Mouse (Mus musculus): ENCODE results near the gene Foxl1. TPM values are rescaled to one million over a fixed set of nuclear protein-coding genes. Genes with fewer than 3 reads are reported as not detected.

The Foxl1 gene
- polyA plus RNA-seq, 2 experiments = 0.18 to 0.40 TPM

- no peak overlapping the region for H3K9ac ChIP-seq (ENCODE audit: low read depth, low read length, severe bottlenecking)
- H3K36me3 ChIP-seq (ENCODE audit: control insufficient read depth, insufficient read depth, low read length) = peaks cover 6% of the 10 kb centered on the region; the same call in 1 of the 2 replicates
- no peak for TF ChIP-seq POLR2A (IDR thresholded peaks at IDR 0.05; ENCODE audit: borderline replicate concordance, extremely low read depth, insufficient read depth, insufficient read length)
- H3K9me3 ChIP-seq (ENCODE audit: control insufficient read depth, low read length) = no peaks in the 10 kb centered on the region
- no peak overlapping the region for H3K27ac ChIP-seq (replicated peaks; ENCODE audit: low read depth, low read length)
- 6% methylated on average over 6 of the region's 6 CpGs for WGBS
- peaks cover 22% of the 10 kb centered on the region; the same call in 1 of the 2 replicates for H3K4me1 ChIP-seq (ENCODE audit: control insufficient read depth, insufficient read depth, low read length)
- DNase-seq (ENCODE audit: low spot score) (no peak), ATAC-seq (ENCODE audit: low FRiP score, low read depth) (no peak)
- H3K4me3 ChIP-seq (replicated peaks; ENCODE audit: low read length) = peak overlapping the region; percentile 33; the same call in 1 of the 2 replicates
- peaks cover 97% of the 10 kb centered on the region for H3K27me3 ChIP-seq (ENCODE audit: control insufficient read depth, insufficient read depth, low read length)
- peak overlapping the region; percentile 57 for H3K4me2 ChIP-seq (replicated peaks; ENCODE audit: low read depth, low read length, severe bottlenecking)
Observed at GRCm38 (mm10) chr8:121126191-121126590, 1.5 kb upstream of the Foxl1 start.

DNA sequence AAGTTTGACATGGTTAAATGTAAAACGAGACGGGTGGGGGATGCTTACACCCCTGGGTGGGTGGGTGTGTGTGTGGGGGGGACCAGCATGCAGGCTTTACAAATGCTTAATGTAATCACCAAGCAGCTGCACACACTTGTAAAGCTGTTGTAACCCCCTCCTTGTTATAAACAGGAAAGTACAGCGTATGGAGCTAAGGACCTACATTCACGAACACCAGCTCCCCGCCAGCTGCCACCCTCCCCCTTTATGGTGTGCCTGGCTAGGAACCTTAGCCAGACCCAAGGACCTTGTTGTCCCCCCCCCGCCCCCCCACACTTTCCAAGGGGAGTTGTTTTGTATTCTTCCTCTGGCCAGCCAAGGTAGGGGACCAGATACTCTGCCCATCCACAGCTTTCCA lies 1.0 kb upstream of the Foxl1 start:
- 0 out of 2 replicates have a peak, but pooled peaks cover under 1% of the 10 kb centered on the region for H3K36me3 ChIP-seq (ENCODE audit: control insufficient read depth, insufficient read depth, low read length)
- H3K27ac ChIP-seq (replicated peaks; ENCODE audit: low read depth, low read length) = no peak overlapping the region
- no peaks in the 10 kb centered on the region for H3K9me3 ChIP-seq (ENCODE audit: control insufficient read depth, low read length)
- ATAC-seq (ENCODE audit: low FRiP score, low read depth) (no peak), DNase-seq (ENCODE audit: low spot score) (no peak)
- no peak for TF ChIP-seq POLR2A (IDR thresholded peaks at IDR 0.05; ENCODE audit: borderline replicate concordance, extremely low read depth, insufficient read depth, insufficient read length)
- no peak overlapping the region for H3K4me2 ChIP-seq (replicated peaks; ENCODE audit: low read depth, low read length, severe bottlenecking)
- H3K4me1 ChIP-seq (ENCODE audit: control insufficient read depth, insufficient read depth, low read length) = peaks cover 22% of the 10 kb centered on the region; the same call in 1 of the 2 replicates
- H3K27me3 ChIP-seq (ENCODE audit: control insufficient read depth, insufficient read depth, low read length) = peaks cover 93% of the 10 kb centered on the region
- 25% methylated on average over 4 of the region's 6 CpGs for WGBS
- H3K4me3 ChIP-seq (replicated peaks; ENCODE audit: low read length) = no peak overlapping the region
- no peak overlapping the region for H3K9ac ChIP-seq (ENCODE audit: low read depth, low read length, severe bottlenecking)

- Histone ChIP-seq H3K4me2 (replicated peaks; ENCODE audit: low read depth, low read length, severe bottlenecking) (no peak overlapping the region), H3K9ac (ENCODE audit: low read depth, low read length, severe bottlenecking) (no peak overlapping the region), H3K4me3 (replicated peaks; ENCODE audit: low read length) (no peak overlapping the region), H3K36me3 (ENCODE audit: control insufficient read depth, insufficient read depth, low read length) (no peaks in the 10 kb centered on the region), H3K27me3 (ENCODE audit: control insufficient read depth, insufficient read depth, low read length) (peaks cover 87% of the 10 kb centered on the region), H3K9me3 (ENCODE audit: control insufficient read depth, low read length) (no peaks in the 10 kb centered on the region), H3K27ac (replicated peaks; ENCODE audit: low read depth, low read length) (no peak overlapping the region), H3K4me1 (ENCODE audit: control insufficient read depth, insufficient read depth, low read length) (peaks cover 22% of the 10 kb centered on the region; the same call in 1 of the 2 replicates)
- 14% methylated on average over 11 of the region's 11 CpGs for WGBS
- DNase-seq (ENCODE audit: low spot score) (no peak), ATAC-seq (ENCODE audit: low FRiP score, low read depth) (no peak)
- no peak for TF ChIP-seq POLR2A (IDR thresholded peaks at IDR 0.05; ENCODE audit: borderline replicate concordance, extremely low read depth, insufficient read depth, insufficient read length)
Observed at GRCm38 (mm10) chr8:121127291-121127701, 444 bp upstream of the Foxl1 start.

GRCm38 (mm10) chr8:121128531-121129264 lies 958 bp downstream of the Foxl1 start:
- H3K9ac ChIP-seq (ENCODE audit: low read depth, low read length, severe bottlenecking) = peak overlapping the region; percentile 21; the same call in 1 of the 2 replicates
- H3K36me3 ChIP-seq (ENCODE audit: control insufficient read depth, insufficient read depth, low read length) = no peaks in the 10 kb centered on the region
- TF ChIP-seq POLR2A (IDR thresholded peaks at IDR 0.05; ENCODE audit: borderline replicate concordance, extremely low read depth, insufficient read depth, insufficient read length) = no peak
- H3K4me2 ChIP-seq (replicated peaks; ENCODE audit: low read depth, low read length, severe bottlenecking) = peak overlapping the region; percentile 38
- DNase-seq (ENCODE audit: low spot score) (no peak), ATAC-seq (ENCODE audit: low FRiP score, low read depth) (no peak)
- H3K9me3 ChIP-seq (ENCODE audit: control insufficient read depth, low read length) = no peaks in the 10 kb centered on the region
- H3K4me3 ChIP-seq (replicated peaks; ENCODE audit: low read length) = peak overlapping the region; percentile 22
- H3K27ac ChIP-seq (replicated peaks; ENCODE audit: low read depth, low read length) = no peak overlapping the region
- 5% methylated on average over 39 of the region's 55 CpGs for WGBS
- peaks cover 73% of the 10 kb centered on the region for H3K27me3 ChIP-seq (ENCODE audit: control insufficient read depth, insufficient read depth, low read length)
- H3K4me1 ChIP-seq (ENCODE audit: control insufficient read depth, insufficient read depth, low read length) = peaks cover 22% of the 10 kb centered on the region; the same call in 1 of the 2 replicates

DNA sequence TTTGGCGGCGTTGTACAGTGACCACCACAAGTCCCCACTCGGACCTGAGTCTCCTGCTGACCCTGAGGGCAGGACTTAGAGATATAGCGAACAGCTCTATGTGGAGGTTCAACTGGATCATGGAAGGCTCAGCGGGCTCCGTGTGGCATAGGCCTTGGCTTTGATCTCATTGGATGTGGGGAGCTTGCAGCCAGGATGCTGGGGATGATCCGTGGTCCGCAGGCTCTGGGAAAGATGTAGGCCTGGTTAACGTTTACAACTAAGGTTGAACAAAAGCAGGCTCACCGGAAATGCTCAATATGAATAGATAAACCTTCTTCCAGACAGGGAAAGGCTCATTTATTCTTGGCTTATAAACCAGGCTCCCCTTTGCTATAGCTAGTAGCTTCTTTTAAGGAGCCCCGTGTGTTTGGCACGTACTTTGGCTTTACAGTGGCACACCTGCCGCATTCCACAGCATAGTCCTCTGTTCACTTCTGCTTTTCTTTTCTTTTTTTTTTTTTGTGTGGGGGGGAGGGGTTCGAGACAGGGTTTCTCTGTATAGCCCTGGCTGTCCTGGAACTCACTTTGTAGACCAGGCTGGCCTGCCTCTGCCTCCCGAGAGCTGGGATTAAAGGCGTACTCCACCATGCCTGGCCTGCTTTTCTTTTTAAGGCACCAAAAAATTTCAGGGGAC lies 1.7 kb downstream of the Foxl1 start:
- peaks cover 67% of the 10 kb centered on the region for H3K27me3 ChIP-seq (ENCODE audit: control insufficient read depth, insufficient read depth, low read length)
- no peak for DNase-seq (ENCODE audit: low spot score)
- no peak overlapping the region for H3K4me3 ChIP-seq (replicated peaks; ENCODE audit: low read length)
- no peak overlapping the region for H3K27ac ChIP-seq (replicated peaks; ENCODE audit: low read depth, low read length)
- H3K9ac ChIP-seq (ENCODE audit: low read depth, low read length, severe bottlenecking) = no peak overlapping the region
- 20% methylated on average over 16 of the region's 16 CpGs for WGBS
- H3K4me1 ChIP-seq (ENCODE audit: control insufficient read depth, insufficient read depth, low read length) = peaks cover 22% of the 10 kb centered on the region; the same call in 1 of the 2 replicates
- no peaks in the 10 kb centered on the region for H3K36me3 ChIP-seq (ENCODE audit: control insufficient read depth, insufficient read depth, low read length)
- H3K4me2 ChIP-seq (replicated peaks; ENCODE audit: low read depth, low read length, severe bottlenecking) = no peak overlapping the region
- ATAC-seq (ENCODE audit: low FRiP score, low read depth) = no peak
- no peaks in the 10 kb centered on the region for H3K9me3 ChIP-seq (ENCODE audit: control insufficient read depth, low read length)
- TF ChIP-seq POLR2A (IDR thresholded peaks at IDR 0.05; ENCODE audit: borderline replicate concordance, extremely low read depth, insufficient read depth, insufficient read length) = no peak
